Mouse (Mus musculus): Measurements from ENCODE around the gene Mptx1. TPM values are rescaled to one million over a fixed set of nuclear protein-coding genes. Genes with fewer than 3 reads are reported as not detected.
"Not testable (repeated sequence)": the region's sequence is repeated elsewhere in the genome, so short reads cannot be mapped to it uniquely, and the experiment has no call there.

Gene Mptx1
- not detected for total RNA-seq (2021)
- long read RNA-seq, experiment 1 = 0 reads
- long read RNA-seq, experiment 2 = 0 reads

- TF ChIP-seq CTCF (IDR thresholded peaks at IDR 0.05) = no peak
- Histone ChIP-seq H3K27ac (no peak within 1 kb of the TSS), H3K4me3 (no peak within 1 kb of the TSS)
- intact Hi-C loops (cut with DNase I) = no loop called here
- DNase-seq = no peak
Observed at GRCm38 (mm10) chr1:174330218-174330617, at the start of gene Mptx1. Mptx1 (plus strand) TSS chr1:174330518.

- no peak for TF ChIP-seq CTCF (IDR thresholded peaks at IDR 0.05)
- H3K4me3 ChIP-seq = no peak overlapping the region
- no peak overlapping the region for H3K27ac ChIP-seq
- no peak for DNase-seq
- intact Hi-C loops (cut with DNase I) = loop anchor here (5.0 kb wide), 1 partner anchor 1006 kb away; no protein-coding TSS in a partner anchor
Observed at GRCm38 (mm10) chr1:174303162-174303561, 27.2 kb upstream of the Mptx1 start.

- Histone ChIP-seq H3K4me3 (no peak overlapping the region), H3K27ac (no peak overlapping the region)
- DNase-seq = no peak
- intact Hi-C loops (cut with DNase I) = no loop called here
- TF ChIP-seq CTCF (IDR thresholded peaks at IDR 0.05) = no peak
Observed at GRCm38 (mm10) chr1:174317308-174317707, 13.0 kb upstream of the Mptx1 start.

- intact Hi-C loops (cut with DNase I); DNase-seq: not testable (repeated sequence)
Observed at GRCm38 (mm10) chr1:174353636-174354035, 23.3 kb downstream of the Mptx1 start.

GRCm38 (mm10) chr1:174354640-174355039 is 24.3 kb downstream of the Mptx1 start:
- no peak for TF ChIP-seq CTCF (IDR thresholded peaks at IDR 0.05)
- DNase-seq = no peak
- intact Hi-C loops (cut with DNase I) = no loop called here
- Histone ChIP-seq H3K27ac (no peak overlapping the region), H3K4me3 (no peak overlapping the region)

More at GRCm38 (mm10) chr1:174353636-174354035, 23.3 kb downstream of the Mptx1 start:
- not testable (repeated sequence) for H3K4me3 ChIP-seq, H3K27ac ChIP-seq

- no peak for TF ChIP-seq CTCF (IDR thresholded peaks at IDR 0.05)
- intact Hi-C loops (cut with DNase I) = no loop called here
- no peak within 1 kb of the TSS for H3K27ac ChIP-seq
- DNase-seq = no peak
- H3K4me3 ChIP-seq = no peak within 1 kb of the TSS
Observed at GRCm38 (mm10) chr1:174364882-174365451, 34.6 kb downstream of the Mptx1 start, which contains the start of gene Olfr417. Olfr417 (plus strand) TSS chr1:174365122.

- intact Hi-C loops (cut with DNase I) = no loop called here
- no peak for DNase-seq
- Histone ChIP-seq H3K27ac (no peak overlapping the region), H3K4me3 (no peak overlapping the region)
- no peak for TF ChIP-seq CTCF (IDR thresholded peaks at IDR 0.05)
Observed at GRCm38 (mm10) chr1:174373799-174374198, 43.5 kb downstream of the Mptx1 start.

Other genes with a start within 250 kb of the Mptx1 start
- not detected for gene Olfr429, start 246.2 kb upstream of the Mptx1 start, total RNA-seq (2021)
- gene Olfr427, start 233.6 kb upstream of the Mptx1 start, total RNA-seq (2021) = not detected
- not detected for gene Olfr231, start 209.4 kb upstream of the Mptx1 start, total RNA-seq (2021)
- gene Olfr424, start 199.0 kb upstream of the Mptx1 start, total RNA-seq (2021) = not detected
- not detected for gene Olfr420, start 174.9 kb upstream of the Mptx1 start, total RNA-seq (2021)
- under 1 TPM; 0.03 to 0.06 TPM for gene Spta1, start 157.7 kb upstream of the Mptx1 start, total RNA-seq (2021)
- gene Olfr419, start 78.5 kb upstream of the Mptx1 start, total RNA-seq (2021) = not detected
- gene Olfr417, start 34.6 kb downstream of the Mptx1 start, total RNA-seq (2021) = not detected
- gene Olfr248, start 60.5 kb downstream of the Mptx1 start, total RNA-seq (2021) = not detected
- gene Olfr414, start 93.5 kb downstream of the Mptx1 start, total RNA-seq (2021) = not detected
- gene Olfr220, start 111.6 kb downstream of the Mptx1 start, total RNA-seq (2021) = not detected
- under 1 TPM; 0.26 to 0.28 TPM for gene Fmn2, start 171.3 kb downstream of the Mptx1 start, total RNA-seq (2021)